Mouse (Mus musculus) heart, adult 2 months (tissue): Measurements from ENCODE around the gene Nxph4.

Source experiments
- CTCF ChIP-seq: fragments of 200-600 bp; IDR thresholded peaks from 2 replicates; pipeline ENCODE4 v1.8.1; 2022; ENCODE audit warnings: antibody characterized with exemption, mild to moderate bottlenecking, moderate library complexity
- POLR2A ChIP-seq: fragments of 200-500 bp; IDR thresholded peaks from 2 replicates; pipeline ENCODE4 v1.6.1; 2011; ENCODE audit warnings: mild to moderate bottlenecking, low read depth, low read length, control low read depth; ENCODE audit not compliant: insufficient read depth

- TF ChIP-seq CTCF, result no peak
- TF ChIP-seq POLR2A, result no peak
These were observed 15.2 kb downstream of the Nxph4 start for GRCm38 (mm10) chr10:127519041-127519701.
